Mouse (Mus musculus): ENCODE data around the gene Gm45717.

The Gm45717 gene

DNA sequence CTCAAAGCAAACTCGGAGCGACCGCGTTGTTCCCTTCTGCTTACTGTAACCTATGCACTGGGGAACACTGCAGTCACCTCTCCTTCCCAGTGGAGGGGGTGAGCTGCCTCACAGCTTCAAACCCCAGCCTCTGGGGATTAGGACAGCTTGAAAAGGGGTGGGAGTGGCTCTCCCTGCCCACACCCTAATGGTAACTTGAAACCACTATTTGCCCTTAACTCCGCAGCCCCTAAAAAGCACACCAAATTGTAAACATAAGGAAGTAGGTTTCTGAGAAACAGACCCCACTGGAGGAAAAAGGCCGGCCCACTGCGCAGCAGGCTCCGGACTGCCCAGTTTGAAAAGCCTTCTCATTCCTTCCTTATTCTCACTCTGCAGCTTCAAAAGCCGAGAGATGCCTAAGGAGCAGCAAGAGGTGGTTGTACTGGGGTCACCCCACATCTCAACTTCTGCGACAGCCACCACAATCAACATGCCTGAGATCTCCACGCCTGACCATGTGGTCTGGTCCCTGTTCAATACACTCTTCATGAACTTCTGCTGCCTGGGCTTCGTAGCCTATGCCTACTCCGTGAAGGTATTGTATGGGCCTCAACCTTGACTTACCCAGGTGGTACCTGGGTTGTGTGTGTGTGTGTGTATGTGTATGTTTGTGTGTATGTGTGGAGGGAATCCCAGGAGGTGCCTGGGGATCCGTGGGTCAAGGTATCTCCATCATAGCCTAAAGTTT is 12.3 kb upstream of the Gm45717 start:
- no peak for DNase-seq

DNA sequence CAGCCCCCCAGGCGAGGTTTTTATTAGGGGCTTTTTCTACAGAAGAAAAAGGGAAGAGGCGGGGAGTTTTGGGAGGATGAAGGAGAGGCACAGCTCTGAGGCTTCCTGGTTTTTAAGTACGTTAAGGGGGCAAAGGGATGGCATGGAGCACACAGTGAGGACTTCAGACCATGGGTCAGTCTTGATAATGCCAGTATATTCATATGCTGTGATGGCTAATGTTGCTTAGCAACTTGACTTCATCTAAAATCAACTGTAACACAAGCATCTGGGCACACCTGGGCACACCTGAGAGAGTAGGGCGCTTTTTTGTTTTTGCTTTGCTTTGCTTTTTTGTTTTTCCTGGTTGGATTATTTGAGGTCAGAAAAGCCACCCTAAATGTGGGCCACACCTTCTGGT is 11.2 kb upstream of the Gm45717 start, which contains the start of gene Ifitm1:
Gene Ifitm1, plus strand, starts transcription at position 301 of the 400 bp plus-strand sequence.
- no peak for DNase-seq

DNA sequence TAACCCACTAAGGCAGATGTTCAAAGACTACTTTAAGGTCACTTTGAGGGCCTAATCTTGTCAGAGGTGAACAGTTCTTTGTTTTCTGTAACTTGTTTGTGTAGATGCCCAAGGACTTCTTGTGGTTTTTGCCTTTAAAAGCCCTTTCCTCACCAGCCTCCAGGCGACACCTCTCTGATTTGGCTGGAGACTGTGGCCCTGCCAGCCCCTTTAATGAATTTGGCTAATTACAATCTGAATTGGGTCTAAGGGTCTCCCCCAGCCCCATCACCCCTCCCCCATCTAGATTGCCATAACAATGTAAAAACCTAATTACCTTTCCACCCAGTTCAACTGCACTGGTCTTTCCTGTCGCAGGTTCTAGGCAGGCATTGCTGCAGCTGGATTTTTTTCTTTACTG is 7.0 kb upstream of the Gm45717 start:
- DNase-seq: no peak

DNA sequence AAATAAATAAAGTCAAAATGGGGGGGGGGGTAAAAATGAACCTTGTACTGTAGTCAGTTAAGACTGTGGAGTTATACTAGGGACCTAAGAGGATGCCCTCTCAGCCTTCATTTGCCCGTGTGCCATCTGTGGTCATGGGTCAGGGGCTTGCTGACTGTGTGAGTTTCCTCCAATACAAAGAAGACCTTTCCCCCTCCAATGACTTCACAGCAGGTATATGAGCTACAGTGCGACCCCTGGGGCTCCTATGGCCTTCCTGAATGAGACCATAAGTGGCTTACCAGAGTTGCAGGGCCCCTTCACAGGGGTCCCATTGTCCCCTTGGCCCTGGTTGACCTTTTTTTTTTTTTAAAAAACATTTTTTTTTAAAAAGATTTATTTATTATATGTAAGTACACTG is 5.7 kb upstream of the Gm45717 start:
- DNase-seq: no peak

DNA sequence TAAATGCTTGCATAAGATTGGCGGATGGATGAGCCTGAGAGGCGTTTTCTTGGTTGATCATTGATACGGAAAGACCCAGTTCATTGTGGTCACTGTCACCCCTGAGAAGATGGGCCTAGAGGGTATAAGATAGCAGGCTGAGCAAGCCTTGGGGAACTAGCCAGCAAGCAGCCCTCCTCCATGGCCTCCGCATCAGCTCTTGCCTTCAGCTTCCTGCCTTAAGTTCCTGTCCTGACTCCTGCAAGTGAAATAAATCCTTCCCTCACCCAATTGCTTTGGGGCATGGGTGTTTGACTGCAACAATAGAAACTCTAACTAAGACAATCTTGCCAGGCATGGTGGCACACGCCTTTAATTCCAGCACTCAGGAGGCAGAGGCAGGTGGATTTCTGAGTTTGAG is 4.3 kb upstream of the Gm45717 start:
- no peak for DNase-seq

DNA sequence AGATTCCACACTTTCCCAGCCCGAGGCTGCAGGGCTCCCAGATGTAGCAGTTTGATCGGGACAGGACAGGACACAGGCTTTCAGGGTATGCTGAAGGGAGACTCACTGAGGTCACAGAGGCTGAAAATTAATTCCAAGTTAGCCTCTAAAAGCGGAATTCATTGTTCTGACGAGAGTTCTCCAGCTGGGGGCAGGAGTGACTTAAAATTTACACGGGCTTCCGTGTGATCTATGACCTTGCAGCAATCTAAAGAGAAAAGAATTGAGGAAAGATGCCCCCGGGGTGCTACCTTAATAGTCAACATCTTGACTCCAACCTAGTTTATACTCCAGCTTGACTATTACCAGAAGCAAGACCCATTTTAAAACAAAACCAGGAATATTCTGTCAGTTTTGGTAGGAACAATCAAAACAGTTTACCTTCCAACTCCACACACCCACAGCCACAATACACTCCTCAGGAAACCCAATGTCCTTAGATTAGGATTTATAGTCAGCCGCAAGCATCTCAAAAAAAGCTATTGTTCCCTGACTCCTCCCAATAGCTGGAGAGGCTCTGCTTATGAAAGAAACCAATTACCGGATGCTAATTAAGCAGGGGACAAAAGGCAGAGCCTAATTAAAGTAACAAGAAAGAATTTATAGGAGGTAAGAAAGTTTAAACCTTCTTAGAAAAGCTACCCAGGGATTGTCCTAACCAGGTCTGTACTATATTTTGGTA is 3.6 kb upstream of the Gm45717 start:
- DNase-seq: peak; percentile 70 to 79

DNA sequence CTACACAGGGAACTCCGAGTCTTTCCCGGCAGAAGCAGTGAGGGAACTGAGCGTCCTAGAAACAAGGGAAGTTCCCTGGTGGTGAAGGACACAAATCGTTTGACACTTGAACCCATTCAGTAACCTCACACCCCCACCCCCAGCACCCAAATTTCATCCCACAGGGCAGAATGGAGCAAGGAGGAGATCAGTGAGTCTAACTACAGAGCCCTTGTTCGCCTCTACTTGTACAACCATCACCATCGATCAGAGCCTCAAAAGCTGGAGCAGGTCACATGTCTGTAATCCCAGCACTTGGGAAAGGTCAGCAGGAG is 776 bp upstream of the Gm45717 start:
- no peak for DNase-seq

DNA sequence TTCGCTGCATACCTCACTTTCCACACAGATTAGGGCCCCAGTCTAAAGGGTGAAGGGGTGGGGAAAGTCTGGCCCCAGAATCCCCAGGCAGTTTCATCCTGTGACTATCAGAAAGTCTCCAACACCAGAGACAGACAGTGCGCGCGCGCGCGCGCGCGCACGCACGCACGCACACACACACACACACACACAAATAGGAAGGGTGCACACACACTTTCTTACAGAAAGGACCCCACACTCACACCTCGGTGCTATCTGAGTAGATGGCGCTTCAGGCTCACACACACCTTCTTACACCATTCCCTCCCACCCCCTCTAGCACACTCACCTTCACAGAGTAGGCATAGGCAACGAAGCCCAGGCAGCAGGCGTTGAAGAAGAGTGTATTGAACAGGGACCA is 395 bp downstream of the Gm45717 start:
- DNase-seq: no peak

DNA sequence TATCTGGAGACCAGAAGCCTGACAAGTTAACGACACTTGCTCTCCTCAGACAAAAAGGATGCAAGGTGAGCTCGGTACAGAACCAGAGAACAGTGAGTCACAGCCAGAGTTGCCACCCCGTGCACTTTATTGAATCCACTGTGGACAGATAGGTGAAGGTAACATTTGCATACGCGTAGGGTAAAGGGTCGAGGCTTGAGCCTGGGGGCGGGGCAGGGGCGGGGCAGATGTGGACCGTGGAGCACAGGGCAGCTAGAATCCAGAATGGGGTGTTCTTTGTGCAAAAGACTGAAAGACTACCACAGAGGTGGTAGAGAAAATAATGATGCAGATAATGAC is 1.0 kb downstream of the Gm45717 start:
- DNase-seq: peak in 1 of 2 experiments; percentile 36

DNA sequence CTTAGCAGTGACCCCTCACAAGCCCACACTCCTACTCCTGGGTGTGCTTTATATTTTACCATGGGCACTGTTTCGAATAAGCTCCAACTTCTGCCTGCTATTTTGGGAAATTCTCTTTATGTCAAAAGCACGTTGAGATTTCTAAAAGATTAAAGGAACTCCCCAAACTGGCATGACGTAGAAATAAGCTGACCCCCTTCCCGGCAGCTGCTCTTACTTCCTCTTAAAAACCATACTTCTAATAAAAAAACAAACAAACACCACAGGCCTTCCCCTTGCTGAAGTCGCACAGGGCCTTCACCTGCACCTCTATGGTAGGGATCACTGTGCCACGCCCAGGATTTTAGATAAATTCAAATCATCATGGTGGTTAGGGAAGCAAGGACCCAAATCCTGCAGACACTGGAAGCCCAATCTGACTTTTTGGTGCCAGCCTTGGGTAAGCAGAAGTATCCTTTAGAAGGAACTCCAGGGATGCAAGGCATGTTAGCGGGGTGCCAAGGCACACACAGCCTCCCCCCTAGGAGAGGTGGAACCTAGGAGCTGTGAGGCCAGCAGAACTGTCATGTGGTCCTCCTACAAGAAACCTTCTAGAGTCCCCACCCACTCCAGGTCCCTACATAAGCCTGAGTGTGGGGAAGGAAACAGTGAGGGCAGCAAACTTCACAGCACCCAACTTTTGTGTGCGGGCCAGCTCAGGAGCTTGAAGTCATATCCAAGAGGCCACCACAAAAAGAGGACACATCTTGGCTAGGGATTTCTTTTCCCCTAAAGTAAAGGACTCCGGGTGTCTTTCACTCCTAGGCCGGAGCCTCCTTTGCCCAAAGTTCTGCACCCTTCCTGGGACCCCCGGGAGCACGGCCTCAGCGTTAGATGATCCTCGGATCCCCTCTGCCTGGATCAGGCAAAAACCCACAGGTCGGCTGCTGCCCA is 1.7 kb downstream of the Gm45717 start:
- DNase-seq: no peak

DNA sequence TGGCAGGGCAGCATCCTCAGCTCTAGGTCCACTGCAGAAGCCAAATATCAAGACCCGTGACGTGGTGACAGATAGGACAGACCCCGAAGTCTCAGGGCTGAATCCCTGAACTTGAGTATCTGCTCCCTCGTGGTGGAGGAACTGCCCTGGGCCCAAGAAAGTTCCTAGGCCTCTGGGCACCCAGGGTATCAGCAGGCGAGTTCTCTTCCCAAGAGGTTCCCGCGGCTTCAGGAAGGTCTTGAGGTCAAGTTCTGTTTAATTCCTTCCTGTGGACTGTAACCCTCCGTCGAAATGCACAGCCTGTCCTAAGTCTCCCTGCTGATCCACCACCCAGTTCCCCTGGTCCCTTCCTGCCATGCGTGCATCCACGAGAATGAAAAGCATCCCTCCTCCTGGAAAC is 2.6 kb downstream of the Gm45717 start:
- DNase-seq: no peak

DNA sequence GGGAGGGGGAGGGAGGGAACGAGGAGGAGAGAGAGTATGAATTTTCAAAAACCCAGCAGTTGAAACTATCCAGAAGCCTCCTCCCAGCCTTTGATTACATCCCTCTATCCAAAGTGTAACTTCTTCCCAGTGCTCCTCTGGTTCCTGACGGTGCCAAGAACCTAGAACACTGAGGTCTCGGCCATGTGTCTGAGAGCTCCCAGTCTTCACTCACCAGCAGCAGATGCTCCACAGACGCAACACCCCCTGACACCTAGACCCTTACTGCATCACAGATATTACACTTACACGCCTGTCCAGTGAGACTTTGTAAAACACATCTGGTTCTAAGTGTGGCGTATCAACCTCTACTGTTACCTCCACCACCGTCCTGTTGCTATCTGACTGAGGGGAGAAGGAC is 3.3 kb downstream of the Gm45717 start:
- DNase-seq: no peak

DNA sequence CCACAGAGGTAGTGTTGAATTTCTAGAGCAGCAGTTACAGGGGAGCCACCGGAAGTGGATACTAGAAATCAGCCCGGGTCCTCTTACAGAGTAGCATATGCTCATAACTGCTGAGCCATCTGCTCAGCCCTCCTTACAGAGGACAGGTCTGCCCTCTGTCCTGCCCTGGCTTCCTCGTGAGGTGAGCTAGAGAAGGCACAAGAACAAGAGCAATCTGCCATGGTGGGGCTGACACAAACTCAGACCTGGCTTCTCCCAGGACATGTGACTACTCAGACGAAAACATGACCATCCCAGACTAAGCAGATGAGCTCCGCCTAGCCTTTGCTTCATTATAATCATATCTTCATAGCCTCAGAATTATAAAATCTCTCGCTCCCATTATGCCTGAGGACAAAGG is 4.0 kb downstream of the Gm45717 start:
- DNase-seq: no peak

DNA sequence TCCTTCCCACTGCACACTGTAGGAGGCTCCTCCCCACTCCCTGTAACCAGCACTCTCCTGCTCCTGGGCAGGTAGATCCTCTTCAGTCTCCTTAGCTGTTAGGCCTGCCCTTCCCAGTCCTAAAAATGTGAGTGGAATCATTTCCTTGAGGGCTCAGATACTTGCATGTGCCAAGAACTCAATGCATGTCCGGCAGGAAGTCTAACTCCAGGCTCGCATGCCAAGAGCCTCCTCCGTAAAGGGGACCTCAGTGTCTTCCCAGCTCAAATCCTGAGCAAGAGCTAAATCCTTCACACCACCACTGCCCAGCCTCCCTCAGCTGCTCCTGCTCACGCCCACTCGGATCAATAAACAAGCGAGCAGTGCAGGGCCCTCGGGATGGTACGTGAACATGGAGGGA is 4.7 kb downstream of the Gm45717 start:
- peak; percentile 64 to 84 for DNase-seq

DNA sequence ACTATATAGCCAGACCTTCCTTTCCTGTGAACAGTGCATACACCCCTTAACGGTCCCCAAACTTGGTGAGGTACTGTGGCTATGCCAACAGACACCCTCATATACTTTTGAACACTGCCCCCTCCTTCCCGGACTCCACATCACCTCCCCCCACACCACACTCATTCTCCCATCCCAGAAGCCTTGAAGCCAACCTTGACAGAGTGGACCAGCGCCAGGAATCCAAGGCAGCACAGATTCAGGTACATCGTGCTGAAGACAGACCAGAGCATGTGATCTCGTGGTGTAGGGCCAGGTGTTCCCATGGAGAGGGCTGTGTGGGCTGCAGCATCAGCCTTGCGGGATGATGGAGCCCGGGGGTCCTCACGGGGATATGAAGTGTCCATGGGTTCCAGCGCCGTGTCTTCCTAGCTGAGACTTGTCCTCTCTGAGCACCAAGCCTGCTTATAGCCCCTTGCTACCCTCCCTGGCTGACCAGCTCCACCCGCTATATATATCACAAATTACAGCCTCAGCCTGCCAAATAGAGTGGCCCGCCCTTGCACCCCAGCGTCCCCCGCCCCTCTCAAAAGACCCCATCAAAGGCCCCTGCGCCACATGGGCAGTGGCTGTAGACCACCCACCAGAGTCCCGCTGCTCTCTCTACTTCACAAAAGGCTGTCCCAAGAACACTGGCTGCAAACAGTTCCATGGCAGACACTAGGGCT is 5.8 kb downstream of the Gm45717 start, which contains the start of gene Ifitm5:
Gene Ifitm5, minus strand, starts transcription at position 468 of the 707 bp plus-strand sequence.
- no peak for DNase-seq

DNA sequence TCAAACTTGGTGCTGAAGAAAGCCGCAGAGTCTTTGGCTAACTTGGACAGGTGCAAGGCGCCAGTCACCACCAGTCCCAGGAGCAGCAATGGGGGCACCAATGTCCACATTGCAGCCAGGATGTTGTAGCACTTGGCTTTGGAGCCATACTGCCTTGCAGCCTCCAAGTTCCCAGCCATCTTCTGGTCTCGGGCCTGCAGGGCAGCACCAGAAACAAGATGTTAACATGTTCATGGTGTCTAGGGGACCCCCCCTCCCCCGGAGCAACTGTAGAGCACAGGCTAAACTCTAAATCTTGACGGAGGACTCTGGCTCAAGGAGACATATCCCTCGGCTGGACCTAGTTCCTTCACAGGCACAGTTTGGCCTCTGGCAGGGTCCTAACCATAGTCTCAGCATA is 6.5 kb downstream of the Gm45717 start:
- DNase-seq: no peak

DNA sequence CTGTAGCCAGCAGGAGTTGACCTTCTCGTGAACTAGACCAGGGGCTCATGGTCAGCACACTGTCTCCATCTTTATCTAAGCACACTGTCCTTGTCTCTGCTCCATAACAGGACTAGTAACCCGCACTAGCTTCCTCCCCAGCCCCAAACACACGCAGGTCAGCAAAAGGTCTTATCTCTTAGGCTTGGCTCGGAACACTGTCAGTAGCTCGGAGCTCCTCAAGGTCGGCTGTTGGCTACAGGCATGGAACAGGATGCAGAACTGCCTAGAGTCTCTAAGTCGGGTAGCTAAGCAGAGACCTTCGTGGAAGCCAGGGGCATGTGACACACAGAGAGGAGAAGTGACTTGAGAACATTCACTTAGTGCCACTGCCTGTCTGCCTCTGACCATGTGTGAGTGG is 7.6 kb downstream of the Gm45717 start:
- peak in 1 of 2 experiments; percentile 51 for DNase-seq

DNA sequence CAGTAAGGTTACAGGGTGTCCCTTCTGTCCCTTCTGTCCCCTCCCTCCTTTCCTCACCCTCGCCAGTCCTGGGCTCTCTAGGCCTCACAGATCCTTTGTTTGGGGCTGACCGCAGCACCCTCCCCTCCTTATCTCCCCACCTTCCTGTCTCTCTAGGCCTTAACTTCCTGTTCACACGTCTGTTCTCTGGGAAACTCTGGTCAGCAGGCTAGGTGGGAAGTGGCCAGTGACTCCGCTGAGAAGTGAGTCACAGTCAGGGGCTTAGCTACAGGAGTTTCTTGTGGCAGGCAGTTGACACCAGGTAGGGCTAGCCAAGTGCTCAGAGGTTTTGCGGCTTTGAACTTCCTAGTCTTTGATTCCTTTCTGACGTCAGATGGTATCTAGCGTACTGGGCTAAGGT is 8.8 kb downstream of the Gm45717 start:
- DNase-seq: peak in 1 of 2 experiments; percentile 44

DNA sequence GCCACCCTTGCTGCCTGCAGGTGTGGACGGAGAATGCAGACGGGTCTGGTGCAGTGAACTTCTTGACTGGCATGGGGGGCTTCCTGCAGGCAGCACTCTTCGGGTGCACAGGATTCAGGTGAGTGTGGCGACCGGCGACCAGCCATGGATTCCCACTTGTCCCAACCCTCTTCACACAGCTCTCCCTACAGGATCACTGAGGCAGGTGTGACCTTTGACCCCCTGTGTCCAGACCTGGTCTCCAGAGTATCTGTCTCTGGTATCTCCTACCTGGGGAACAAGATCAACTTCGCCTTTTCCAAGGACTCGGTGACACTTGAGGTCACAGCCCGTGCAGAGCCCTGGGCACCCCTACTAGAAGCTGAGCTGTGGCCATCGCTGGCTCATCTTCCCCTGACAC is 9.4 kb downstream of the Gm45717 start:
- peak in 1 of 2 experiments; percentile 37 for DNase-seq

DNA sequence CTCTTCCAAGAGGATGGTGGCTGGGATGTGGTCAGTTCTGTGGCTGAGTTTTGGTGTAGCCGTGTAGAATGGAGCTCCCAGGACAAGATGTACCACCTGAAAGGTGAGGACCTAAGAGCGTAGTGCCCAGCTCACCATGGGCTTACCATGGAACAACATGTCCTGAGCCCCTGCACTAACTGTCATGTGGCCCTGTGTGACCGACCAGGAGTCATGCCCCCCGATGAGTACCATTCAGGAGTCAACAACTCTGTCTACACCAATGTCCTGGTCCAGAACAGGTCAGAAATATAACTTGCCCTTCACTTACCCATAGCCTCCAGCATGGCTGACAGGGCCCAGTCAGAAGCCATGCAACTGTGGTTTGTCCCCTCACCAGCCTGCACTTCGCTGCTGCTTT is 10.5 kb downstream of the Gm45717 start:
- no peak for DNase-seq

DNA sequence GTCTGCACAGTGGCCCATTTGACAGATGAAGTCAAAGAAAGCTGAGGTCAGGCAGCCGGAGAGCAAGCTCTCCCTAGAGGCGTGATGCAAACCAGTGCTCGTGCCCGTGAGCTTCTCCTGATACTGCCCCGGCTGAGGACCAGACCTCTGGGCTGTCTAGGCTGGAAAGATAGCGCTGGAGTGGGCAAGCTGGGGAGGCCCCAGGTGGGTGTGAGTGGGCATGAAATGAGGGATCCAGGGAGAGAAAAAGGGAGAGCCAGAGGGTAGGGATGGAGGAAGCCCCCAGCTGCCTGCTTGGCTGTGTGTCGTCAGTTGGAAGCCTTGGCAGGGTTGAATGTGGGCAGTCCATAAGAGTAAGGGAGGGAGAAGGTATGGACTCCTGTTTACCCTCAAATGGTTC is 11.5 kb downstream of the Gm45717 start:
- no peak for DNase-seq

DNA sequence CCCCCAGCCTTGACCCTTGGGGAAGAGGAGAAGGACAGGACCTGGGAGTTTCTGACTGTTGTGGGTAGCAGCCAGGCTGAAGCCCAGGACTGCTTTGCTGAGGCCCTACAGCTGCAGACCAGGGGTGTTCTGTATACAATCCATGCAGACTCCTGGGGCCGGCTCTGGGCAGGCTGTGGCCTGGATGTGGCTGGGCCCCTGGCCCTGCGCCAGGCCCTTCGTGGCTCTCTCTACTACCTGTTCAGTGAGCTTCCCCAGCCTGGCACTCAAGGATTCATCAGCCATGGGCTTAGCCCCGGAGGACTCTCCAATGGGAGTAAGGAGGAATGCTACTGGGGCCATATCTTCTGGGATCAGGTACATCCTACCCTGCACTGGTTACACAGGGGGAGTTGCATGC is 12.4 kb downstream of the Gm45717 start:
- DNase-seq: peak in 1 of 2 experiments; percentile 54

DNA sequence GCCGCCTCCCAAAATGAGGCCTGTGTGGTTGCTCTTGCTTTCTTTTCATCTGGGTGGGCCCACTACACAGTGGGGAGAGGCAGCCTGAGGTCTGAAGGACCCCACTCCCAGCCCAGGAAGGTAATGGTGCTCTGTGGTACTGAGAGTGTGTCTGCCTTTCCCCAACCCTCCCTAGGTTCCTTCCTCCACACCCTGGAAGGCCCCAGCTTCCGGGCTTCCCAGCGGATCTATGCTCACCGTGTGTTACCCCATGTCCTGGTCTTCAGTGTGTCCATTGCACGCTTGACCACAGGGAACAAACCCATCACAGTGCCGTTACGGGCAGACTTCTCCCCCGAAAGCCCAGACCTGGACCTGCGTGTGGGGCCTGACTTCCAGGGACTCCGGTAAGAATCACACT is 12.9 kb downstream of the Gm45717 start:
- DNase-seq: no peak

All from kidney, postnatal 25 days (tissue).